Mouse (Mus musculus): ENCODE data around the gene Cobl. TPM values are rescaled to one million over a fixed set of nuclear protein-coding genes. Genes with fewer than 3 reads are reported as not detected.

Cobl gene
- polyA plus RNA-seq, 1 experiment from 2014 or later, result 11.6 TPM

DNA sequence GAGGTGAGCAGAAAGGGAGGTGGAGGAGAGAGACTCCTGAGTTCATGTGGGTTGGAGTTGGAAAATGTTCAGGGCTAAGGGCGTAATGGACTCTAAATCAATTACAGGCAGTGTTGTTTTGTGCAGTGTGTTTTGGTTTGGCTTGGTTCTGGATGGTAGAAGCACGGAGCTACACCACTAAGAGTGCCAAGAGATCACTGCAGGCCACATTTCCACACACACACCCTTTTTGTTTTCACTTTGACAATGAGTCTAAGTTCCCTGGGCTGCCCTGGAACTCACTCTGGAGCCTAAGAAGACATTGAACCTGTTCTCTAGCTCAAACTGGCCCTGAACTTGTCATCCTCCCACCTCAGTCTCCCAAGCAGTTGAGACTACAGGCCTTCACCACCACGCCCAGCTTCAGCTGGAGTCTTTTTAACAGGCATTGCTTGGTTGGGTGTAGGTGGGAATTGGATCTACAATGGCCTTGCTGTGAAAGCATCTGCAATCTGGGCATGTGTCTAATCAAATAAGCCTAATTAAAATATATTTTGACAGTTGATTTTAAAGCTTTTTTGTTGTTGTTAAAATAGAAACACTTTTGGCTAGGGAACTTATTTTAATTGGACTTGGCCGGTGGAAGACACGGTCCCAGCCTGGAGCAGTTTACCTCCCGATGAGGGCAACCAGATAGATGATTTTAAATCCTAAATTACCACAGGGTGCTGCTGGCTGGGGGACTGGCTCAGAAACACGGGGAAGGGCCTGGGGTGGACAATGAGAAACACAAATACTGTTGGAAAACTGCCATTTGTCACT lies 4.8 kb downstream of the Cobl start:
- no peaks in the 10 kb centered on the region; the same call in 1 of the 2 replicates for H3K4me1 ChIP-seq (replicated peaks; ENCODE audit: control insufficient read depth, insufficient read depth, low read length)
- H3K4me2 ChIP-seq (ENCODE audit: low read length), result no peak overlapping the region
- no peak overlapping the region for H3K4me3 ChIP-seq (ENCODE audit: low read depth, low read length)
- ATAC-seq (replicated peaks; ENCODE audit: low FRiP score, low TSS enrichment, low read depth) (no peak), DNase-seq (ENCODE audit: low spot score) (no peak)
- H3K36me3 ChIP-seq (ENCODE audit: control insufficient read depth, insufficient read depth, low read length), result no peaks in the 10 kb centered on the region
- no peak overlapping the region for H3K27ac ChIP-seq (ENCODE audit: low read depth)
- 78% methylated on average over 7 of the region's 7 CpGs for WGBS
- H3K9ac ChIP-seq (ENCODE audit: low read length), result no peak overlapping the region
- peaks cover 2% of the 10 kb centered on the region; the same call in 1 of the 2 replicates for H3K27me3 ChIP-seq (replicated peaks; ENCODE audit: control insufficient read depth, insufficient read depth, low read length)
- no peaks in the 10 kb centered on the region for H3K9me3 ChIP-seq (ENCODE audit: control insufficient read depth, low read length)

DNA sequence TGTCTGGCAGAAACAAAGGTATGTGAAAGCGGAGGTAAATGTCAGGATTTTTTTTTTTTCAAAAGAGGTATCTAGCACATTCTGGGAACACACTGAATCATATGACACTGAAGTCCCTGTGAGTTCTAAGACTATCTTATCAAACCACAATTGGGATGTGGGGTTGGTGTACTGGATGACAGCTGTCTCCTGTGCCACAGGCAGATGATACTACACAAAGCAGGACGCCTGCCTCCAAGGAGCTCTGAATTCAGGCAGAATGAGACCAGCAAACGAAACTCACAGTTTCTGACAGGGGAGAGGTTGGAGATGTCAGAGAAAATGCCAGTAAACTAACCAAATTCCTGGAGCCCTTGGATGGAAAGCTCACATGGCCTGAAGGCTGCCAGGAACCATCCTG lies 5.9 kb downstream of the Cobl start:
- H3K36me3 ChIP-seq (ENCODE audit: control insufficient read depth, insufficient read depth, low read length), result no peaks in the 10 kb centered on the region
- no peaks in the 10 kb centered on the region for H3K27me3 ChIP-seq (replicated peaks; ENCODE audit: control insufficient read depth, insufficient read depth, low read length)
- WGBS, result 72% methylated on average over 3 of the region's 3 CpGs
- no peak for ATAC-seq (replicated peaks; ENCODE audit: low FRiP score, low TSS enrichment, low read depth)
- no peak for DNase-seq (ENCODE audit: low spot score)
- no peak overlapping the region for H3K4me3 ChIP-seq (ENCODE audit: low read depth, low read length)
- H3K27ac ChIP-seq (ENCODE audit: low read depth), result no peak overlapping the region
- H3K4me1 ChIP-seq (replicated peaks; ENCODE audit: control insufficient read depth, insufficient read depth, low read length), result no peaks in the 10 kb centered on the region; the same call in 1 of the 2 replicates
- no peak overlapping the region for H3K4me2 ChIP-seq (ENCODE audit: low read length)
- no peaks in the 10 kb centered on the region for H3K9me3 ChIP-seq (ENCODE audit: control insufficient read depth, low read length)
- H3K9ac ChIP-seq (ENCODE audit: low read length), result no peak overlapping the region

DNA sequence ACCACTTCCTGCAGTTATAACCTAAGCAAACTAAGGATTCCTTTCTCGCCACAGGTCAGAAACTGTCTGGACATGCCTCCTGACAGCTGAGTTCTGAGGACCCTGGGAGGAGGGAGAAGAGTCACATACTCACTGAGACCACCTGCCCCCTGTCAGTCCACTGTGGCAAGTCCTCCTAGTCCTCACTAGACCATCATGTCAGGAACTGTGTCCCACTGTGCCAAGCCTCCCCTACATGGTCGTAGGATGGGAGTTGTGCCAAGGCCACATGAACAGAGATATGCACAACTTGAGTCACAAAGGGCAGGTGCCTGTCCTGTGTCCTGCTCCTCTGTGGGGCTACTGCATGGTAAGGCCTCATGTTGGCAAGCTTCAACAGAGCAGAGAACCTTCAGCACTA lies 6.4 kb downstream of the Cobl start:
- H3K4me1 ChIP-seq (replicated peaks; ENCODE audit: control insufficient read depth, insufficient read depth, low read length), result no peaks in the 10 kb centered on the region
- H3K27ac ChIP-seq (ENCODE audit: low read depth), result no peak overlapping the region
- no peak overlapping the region for H3K4me2 ChIP-seq (ENCODE audit: low read length)
- no peaks in the 10 kb centered on the region for H3K36me3 ChIP-seq (ENCODE audit: control insufficient read depth, insufficient read depth, low read length)
- H3K9me3 ChIP-seq (ENCODE audit: control insufficient read depth, low read length), result no peaks in the 10 kb centered on the region
- ATAC-seq (replicated peaks; ENCODE audit: low FRiP score, low TSS enrichment, low read depth) (no peak), DNase-seq (ENCODE audit: low spot score) (no peak)
- WGBS, result 82% methylated on average over 2 of the region's 2 CpGs
- H3K9ac ChIP-seq (ENCODE audit: low read length), result no peak overlapping the region
- H3K4me3 ChIP-seq (ENCODE audit: low read depth, low read length), result no peak overlapping the region
- no peaks in the 10 kb centered on the region for H3K27me3 ChIP-seq (replicated peaks; ENCODE audit: control insufficient read depth, insufficient read depth, low read length)

GRCm38 (mm10) chr11:12448101-12448500 lies 16.7 kb downstream of the Cobl start:
- Histone ChIP-seq H3K4me1 (replicated peaks; ENCODE audit: control insufficient read depth, insufficient read depth, low read length) (no peaks in the 10 kb centered on the region; the same call in 1 of the 2 replicates), H3K4me3 (ENCODE audit: low read depth, low read length) (no peak overlapping the region), H3K4me2 (ENCODE audit: low read length) (no peak overlapping the region), H3K27ac (ENCODE audit: low read depth) (no peak overlapping the region), H3K27me3 (replicated peaks; ENCODE audit: control insufficient read depth, insufficient read depth, low read length) (no peaks in the 10 kb centered on the region), H3K9me3 (ENCODE audit: control insufficient read depth, low read length) (no peaks in the 10 kb centered on the region), H3K36me3 (ENCODE audit: control insufficient read depth, insufficient read depth, low read length) (no peaks in the 10 kb centered on the region), H3K9ac (ENCODE audit: low read length) (no peak overlapping the region)
- ATAC-seq (replicated peaks; ENCODE audit: low FRiP score, low TSS enrichment, low read depth) (no peak), DNase-seq (ENCODE audit: low spot score) (no peak)
- WGBS, result 74% methylated on average over 3 of the region's 3 CpGs

DNA sequence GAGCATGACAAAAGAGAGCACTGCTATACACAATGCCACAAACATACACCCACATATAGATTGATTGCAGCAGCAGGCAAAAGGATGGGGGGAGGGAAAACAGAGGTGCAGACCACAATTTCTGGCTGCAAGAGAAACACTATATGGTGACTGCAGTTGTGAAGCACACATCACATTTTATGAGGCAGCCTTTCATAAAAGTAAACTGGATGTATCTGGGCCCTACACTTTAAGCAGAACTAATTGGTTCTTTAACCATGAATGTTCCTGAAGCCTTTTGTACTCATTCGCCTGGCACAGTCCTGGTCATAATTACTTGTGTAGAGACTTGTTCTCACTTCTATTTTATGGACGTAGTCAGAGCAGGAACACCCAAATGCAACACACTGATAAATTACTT lies 19.5 kb downstream of the Cobl start:
- no peaks in the 10 kb centered on the region for H3K36me3 ChIP-seq (ENCODE audit: control insufficient read depth, insufficient read depth, low read length)
- 63% methylated on average over 2 of the region's 2 CpGs for WGBS
- no peak overlapping the region for H3K4me2 ChIP-seq (ENCODE audit: low read length)
- no peak overlapping the region for H3K9ac ChIP-seq (ENCODE audit: low read length)
- no peak overlapping the region for H3K4me3 ChIP-seq (ENCODE audit: low read depth, low read length)
- no peak overlapping the region for H3K27ac ChIP-seq (ENCODE audit: low read depth)
- no peak for ATAC-seq (replicated peaks; ENCODE audit: low FRiP score, low TSS enrichment, low read depth)
- no peaks in the 10 kb centered on the region for H3K27me3 ChIP-seq (replicated peaks; ENCODE audit: control insufficient read depth, insufficient read depth, low read length)
- no peak for DNase-seq (ENCODE audit: low spot score)
- H3K4me1 ChIP-seq (replicated peaks; ENCODE audit: control insufficient read depth, insufficient read depth, low read length), result no peaks in the 10 kb centered on the region; the same call in 1 of the 2 replicates
- H3K9me3 ChIP-seq (ENCODE audit: control insufficient read depth, low read length), result no peaks in the 10 kb centered on the region

- H3K4me2 ChIP-seq (ENCODE audit: low read length), result no peak overlapping the region
- H3K9ac ChIP-seq (ENCODE audit: low read length), result no peak overlapping the region
- DNase-seq (ENCODE audit: low spot score) (no peak), ATAC-seq (replicated peaks; ENCODE audit: low FRiP score, low TSS enrichment, low read depth) (no peak)
- 80% methylated on average over 2 of the region's 2 CpGs for WGBS
- no peaks in the 10 kb centered on the region for H3K27me3 ChIP-seq (replicated peaks; ENCODE audit: control insufficient read depth, insufficient read depth, low read length)
- H3K27ac ChIP-seq (ENCODE audit: low read depth), result no peak overlapping the region
- no peak overlapping the region for H3K4me3 ChIP-seq (ENCODE audit: low read depth, low read length)
- H3K4me1 ChIP-seq (replicated peaks; ENCODE audit: control insufficient read depth, insufficient read depth, low read length), result no peaks in the 10 kb centered on the region; the same call in 1 of the 2 replicates
- no peaks in the 10 kb centered on the region for H3K36me3 ChIP-seq (ENCODE audit: control insufficient read depth, insufficient read depth, low read length)
- no peaks in the 10 kb centered on the region for H3K9me3 ChIP-seq (ENCODE audit: control insufficient read depth, low read length)
These were observed 20.5 kb downstream of the Cobl start for GRCm38 (mm10) chr11:12444215-12444614.

GRCm38 (mm10) chr11:12443614-12444013 lies 21.1 kb downstream of the Cobl start:
- H3K4me1 ChIP-seq (replicated peaks; ENCODE audit: control insufficient read depth, insufficient read depth, low read length), result no peaks in the 10 kb centered on the region; the same call in 1 of the 2 replicates
- WGBS, result 78% methylated on average over 4 of the region's 4 CpGs
- H3K9ac ChIP-seq (ENCODE audit: low read length), result no peak overlapping the region
- no peak for ATAC-seq (replicated peaks; ENCODE audit: low FRiP score, low TSS enrichment, low read depth)
- no peaks in the 10 kb centered on the region for H3K27me3 ChIP-seq (replicated peaks; ENCODE audit: control insufficient read depth, insufficient read depth, low read length)
- no peak for DNase-seq (ENCODE audit: low spot score)
- H3K9me3 ChIP-seq (ENCODE audit: control insufficient read depth, low read length), result no peaks in the 10 kb centered on the region
- no peak overlapping the region for H3K27ac ChIP-seq (ENCODE audit: low read depth)
- no peaks in the 10 kb centered on the region for H3K36me3 ChIP-seq (ENCODE audit: control insufficient read depth, insufficient read depth, low read length)
- no peak overlapping the region for H3K4me3 ChIP-seq (ENCODE audit: low read depth, low read length)
- no peak overlapping the region for H3K4me2 ChIP-seq (ENCODE audit: low read length)

GRCm38 (mm10) chr11:12443185-12443584 lies 21.6 kb downstream of the Cobl start:
- Histone ChIP-seq H3K36me3 (ENCODE audit: control insufficient read depth, insufficient read depth, low read length) (no peaks in the 10 kb centered on the region), H3K9ac (ENCODE audit: low read length) (no peak overlapping the region), H3K9me3 (ENCODE audit: control insufficient read depth, low read length) (no peaks in the 10 kb centered on the region), H3K4me1 (replicated peaks; ENCODE audit: control insufficient read depth, insufficient read depth, low read length) (no peaks in the 10 kb centered on the region; the same call in 1 of the 2 replicates), H3K4me3 (ENCODE audit: low read depth, low read length) (no peak overlapping the region), H3K27me3 (replicated peaks; ENCODE audit: control insufficient read depth, insufficient read depth, low read length) (no peaks in the 10 kb centered on the region), H3K4me2 (ENCODE audit: low read length) (no peak overlapping the region), H3K27ac (ENCODE audit: low read depth) (no peak overlapping the region)
- no peak for ATAC-seq (replicated peaks; ENCODE audit: low FRiP score, low TSS enrichment, low read depth)
- no peak for DNase-seq (ENCODE audit: low spot score)
- 72% methylated on average over 5 of the region's 5 CpGs for WGBS

DNA sequence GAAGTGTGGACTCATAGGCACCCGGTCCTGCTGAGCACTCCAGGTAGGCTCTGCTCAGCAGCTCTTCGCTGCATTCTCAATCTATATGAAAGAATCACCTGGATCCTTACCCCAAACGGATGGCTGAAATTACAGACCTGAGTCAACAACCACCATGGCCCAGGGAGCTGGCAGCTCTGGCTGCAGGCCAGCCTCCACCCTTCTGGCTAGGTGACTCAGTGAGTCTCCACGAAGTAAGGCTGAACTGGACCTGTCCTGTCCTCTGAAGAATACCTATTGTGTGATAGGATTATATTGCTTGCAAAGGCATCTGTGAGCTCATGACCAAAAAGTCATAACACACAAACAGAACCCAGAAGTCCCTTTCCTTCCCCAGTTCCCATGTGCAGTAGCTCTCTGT lies 22.5 kb downstream of the Cobl start:
- DNase-seq (ENCODE audit: low spot score), result no peak
- Histone ChIP-seq H3K36me3 (ENCODE audit: control insufficient read depth, insufficient read depth, low read length) (no peaks in the 10 kb centered on the region), H3K4me2 (ENCODE audit: low read length) (no peak overlapping the region), H3K9ac (ENCODE audit: low read length) (no peak overlapping the region), H3K4me1 (replicated peaks; ENCODE audit: control insufficient read depth, insufficient read depth, low read length) (no peaks in the 10 kb centered on the region; the same call in 1 of the 2 replicates), H3K27me3 (replicated peaks; ENCODE audit: control insufficient read depth, insufficient read depth, low read length) (no peaks in the 10 kb centered on the region), H3K4me3 (ENCODE audit: low read depth, low read length) (no peak overlapping the region), H3K9me3 (ENCODE audit: control insufficient read depth, low read length) (no peaks in the 10 kb centered on the region), H3K27ac (ENCODE audit: low read depth) (no peak overlapping the region)
- WGBS, result 87% methylated on average over 4 of the region's 4 CpGs
- ATAC-seq (replicated peaks; ENCODE audit: low FRiP score, low TSS enrichment, low read depth), result no peak
